Mouse (Mus musculus) lung, postnatal 0 days (tissue): Measurements from ENCODE around the gene Lcn2.

Experiments used
- CTCF ChIP-seq: IDR thresholded peaks from 2 replicates; pipeline ENCODE4 v1.5.1; 2016; ENCODE audit warnings: antibody characterized with exemption, mild to moderate bottlenecking
- EP300 ChIP-seq: IDR thresholded peaks from 2 replicates; pipeline ENCODE4 v1.6.1; 2016; ENCODE audit warnings: antibody characterized with exemption, mild to moderate bottlenecking, control low read depth

DNA sequence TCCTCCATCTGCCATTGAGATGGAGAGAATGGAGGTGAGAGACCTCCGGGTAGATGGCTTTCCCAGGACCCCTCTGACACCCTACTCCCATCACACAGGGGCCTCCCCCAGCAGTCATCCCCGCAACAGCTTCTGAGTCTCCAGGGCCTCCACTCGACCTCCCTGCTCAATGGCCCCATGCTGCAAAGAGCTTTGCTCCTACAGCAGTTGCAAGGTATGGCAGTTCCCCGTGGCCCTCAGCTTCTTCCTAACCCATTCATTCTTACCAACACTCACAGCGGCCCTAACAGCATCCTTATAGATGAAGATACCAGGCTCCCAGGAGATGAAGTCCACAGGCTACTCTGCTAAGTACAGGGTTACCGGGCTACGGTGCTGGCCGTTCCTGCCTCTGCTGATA lies 23.9 kb downstream of the Lcn2 start:
- TF ChIP-seq CTCF (no peak), EP300 (no peak)
